Mouse (Mus musculus): ENCODE data around the gene Tollip. TPM values are rescaled to one million over a fixed set of nuclear protein-coding genes. Genes with fewer than 3 reads are reported as not detected.

The Tollip gene
- polyA plus RNA-seq, 1 experiment from 2014 or later = 50.7 TPM

- Histone ChIP-seq H3K27me3 (no peaks in the 10 kb centered on the region), H3K27ac (no peak overlapping the region), H3K4me1 (peaks cover 7% of the 10 kb centered on the region; the same call in 1 of the 2 replicates), H3K4me2 (no peak overlapping the region), H3K4me3 (no peak overlapping the region), H3K9ac (no peak overlapping the region), H3K9me3 (no peaks in the 10 kb centered on the region), H3K36me3 (no peaks in the 10 kb centered on the region)
- no peak for ATAC-seq (ENCODE audit: borderline replicate concordance, extremely low read depth, low FRiP score, low TSS enrichment)
- 74% methylated on average over 10 of the region's 10 CpGs for WGBS
Observed at GRCm38 (mm10) chr7:141840354-141840753, 78.0 kb downstream of the Tollip start.

GRCm38 (mm10) chr7:141838779-141839178, 79.5 kb downstream of the Tollip start, which contains the start of gene Muc5b:
TSS of gene Muc5b (plus strand) at chr7:141839070.
- Histone ChIP-seq H3K36me3 (no peaks in the 10 kb centered on the region), H3K4me3 (no peak within 1 kb of the TSS), H3K27me3 (no peaks in the 10 kb centered on the region), H3K9me3 (no peaks in the 10 kb centered on the region), H3K4me2 (no peak within 1 kb of the TSS), H3K4me1 (peaks cover 7% of the 10 kb centered on the region; the same call in 1 of the 2 replicates), H3K9ac (no peak within 1 kb of the TSS), H3K27ac (no peak within 1 kb of the TSS)
- peak; percentile 60 for ATAC-seq (ENCODE audit: borderline replicate concordance, extremely low read depth, low FRiP score, low TSS enrichment)
- 50% methylated on average over 5 of the region's 5 CpGs for whole genome bisulfite sequencing

GRCm38 (mm10) chr7:141836423-141836822, 81.9 kb downstream of the Tollip start:
- ATAC-seq (ENCODE audit: borderline replicate concordance, extremely low read depth, low FRiP score, low TSS enrichment) = no peak
- Histone ChIP-seq H3K4me1 (peaks cover 7% of the 10 kb centered on the region; the same call in 1 of the 2 replicates), H3K27me3 (no peaks in the 10 kb centered on the region), H3K9ac (no peak overlapping the region), H3K4me2 (no peak overlapping the region), H3K36me3 (no peaks in the 10 kb centered on the region), H3K4me3 (no peak overlapping the region), H3K27ac (no peak overlapping the region), H3K9me3 (no peaks in the 10 kb centered on the region)
- WGBS = 45% methylated on average over 8 of the region's 8 CpGs

- Histone ChIP-seq H3K9me3 (no peaks in the 10 kb centered on the region), H3K27ac (no peak overlapping the region), H3K4me3 (no peak overlapping the region), H3K4me2 (no peak overlapping the region), H3K27me3 (no peaks in the 10 kb centered on the region), H3K9ac (no peak overlapping the region), H3K36me3 (no peaks in the 10 kb centered on the region), H3K4me1 (peaks cover 7% of the 10 kb centered on the region; the same call in 1 of the 2 replicates)
- 43% methylated on average over 7 of the region's 7 CpGs for WGBS
- ATAC-seq (ENCODE audit: borderline replicate concordance, extremely low read depth, low FRiP score, low TSS enrichment) = no peak
Observed at GRCm38 (mm10) chr7:141835941-141836340, 82.4 kb downstream of the Tollip start.

Other genes with a start within 250 kb of the Tollip start
- gene Muc2, start 228.2 kb downstream of the Tollip start, polyA plus RNA-seq (2015; fragmentation: Nextera tagmentation; extraction: Ambion mirVana) = 0.08 and 0.37 TPM in 2 replicates
- 0.16 and 0.27 TPM in 2 replicates for gene Muc5ac, start 129.5 kb downstream of the Tollip start, polyA plus RNA-seq (2015; fragmentation: Nextera tagmentation; extraction: Ambion mirVana)
- 0.23 and 0.25 TPM in 2 replicates for gene Muc5b, start 79.4 kb downstream of the Tollip start, polyA plus RNA-seq (2015; fragmentation: Nextera tagmentation; extraction: Ambion mirVana)
- 0.48 and 0.69 TPM in 2 replicates for gene Brsk2, start 31.2 kb upstream of the Tollip start, polyA plus RNA-seq (2015; fragmentation: Nextera tagmentation; extraction: Ambion mirVana)
- 74.7 and 80.1 TPM in 2 replicates for gene Mob2, start 142.6 kb upstream of the Tollip start, polyA plus RNA-seq (2015; fragmentation: Nextera tagmentation; extraction: Ambion mirVana)
- gene Dusp8, start 177.3 kb upstream of the Tollip start, polyA plus RNA-seq (2015; fragmentation: Nextera tagmentation; extraction: Ambion mirVana) = 2.5 and 2.7 TPM in 2 replicates
- gene Gm45618, start 202.2 kb upstream of the Tollip start, polyA plus RNA-seq (2015; fragmentation: Nextera tagmentation; extraction: Ambion mirVana) = not detected in 2 replicates
- not detected in 2 replicates for gene Gm39115, start 217.5 kb upstream of the Tollip start, polyA plus RNA-seq (2015; fragmentation: Nextera tagmentation; extraction: Ambion mirVana)
- not detected in 2 replicates for gene Gm45337, start 226.1 kb upstream of the Tollip start, polyA plus RNA-seq (2015; fragmentation: Nextera tagmentation; extraction: Ambion mirVana)
- not detected in 2 replicates for gene Gm29735, start 238.6 kb upstream of the Tollip start, polyA plus RNA-seq (2015; fragmentation: Nextera tagmentation; extraction: Ambion mirVana)
- not detected in 2 replicates for gene Gm4553, start 247.2 kb upstream of the Tollip start, polyA plus RNA-seq (2015; fragmentation: Nextera tagmentation; extraction: Ambion mirVana)